Mouse (Mus musculus) thymus, postnatal 4 days (tissue): ENCODE data around the gene 4930480E11Rik.
"Not testable (repeated sequence)": the region's sequence is repeated elsewhere in the genome, so short reads cannot be mapped to it uniquely, and the experiment has no call there.

ENCODE experiments used
- DNase-seq: peaks from one replicate; pipeline ENCODE4 v3.0.0; 2021

Gene 4930480E11Rik

GRCm38 (mm10) chrX:78369343-78369742, at the start of gene 4930480E11Rik:
Gene 4930480E11Rik, plus strand, starts transcription at chrX:78369643.
- DNase-seq, result no peak

- DNase-seq, result not testable (repeated sequence)
These were observed 33.9 kb downstream of the 4930480E11Rik start for GRCm38 (mm10) chrX:78403346-78403745.
